Mouse (Mus musculus) embryonic fibroblast, embryonic 13.5 days (primary cell): ENCODE results near the gene Rhoh.

Experiments used
- CTCF ChIP-seq: IDR thresholded peaks from 2 replicates; pipeline ENCODE4 v1.5.1; 2011; ENCODE audit warnings: mild to moderate bottlenecking, control low read depth, low read length, moderate library complexity, borderline replicate concordance; ENCODE audit not compliant: insufficient read depth
- POLR2A ChIP-seq: IDR thresholded peaks from 2 replicates; pipeline ENCODE4 v1.6.1; 2011; ENCODE audit warnings: low read depth, mild to moderate bottlenecking, control low read depth, low read length, moderate library complexity

DNA sequence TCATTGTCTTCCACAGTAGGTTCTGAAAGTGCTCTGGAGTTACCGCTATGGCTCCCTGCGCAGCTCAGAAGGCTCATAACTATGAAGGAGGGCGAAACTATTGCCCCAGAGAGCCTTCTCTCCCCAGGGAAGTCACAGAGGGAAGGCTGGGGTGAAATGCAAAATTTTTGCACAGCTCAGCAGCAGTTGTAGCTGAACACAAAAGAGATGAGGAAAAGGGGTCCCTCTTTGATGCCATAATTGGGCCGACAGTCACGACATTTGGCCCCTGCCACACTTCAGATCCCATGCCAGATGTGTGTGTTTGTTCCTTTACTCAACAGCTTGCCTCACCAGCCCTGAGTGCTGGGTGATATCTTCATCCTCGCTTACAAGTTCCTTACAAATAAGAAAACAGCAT lies 65.7 kb downstream of the Rhoh start:
- TF ChIP-seq CTCF (no peak), POLR2A (no peak)
